Mouse (Mus musculus): ENCODE measurements at regions not wholly inside any gene's neighbourhood (a gene's known extent, or its start where the extent isn't known, plus 50 kb on each side); places are given as distances from the start of the nearest gene placed in this dataset.

GRCm38 (mm10) chr5:35176112-35176848 lies 70.7 kb upstream of the Lrpap1 start:
- H3K4me3 ChIP-seq (replicated peaks): no peak overlapping the region
- no peak overlapping the region for H3K9ac ChIP-seq
- H3K4me2 ChIP-seq: no peak overlapping the region
- H3K36me3 ChIP-seq: no peaks in the 10 kb centered on the region
- 46% methylated on average over 13 of the region's 13 CpGs for WGBS
- no peaks in the 10 kb centered on the region for H3K9me3 ChIP-seq
- no peaks in the 10 kb centered on the region for H3K4me1 ChIP-seq
- H3K27ac ChIP-seq: no peak overlapping the region
- H3K27me3 ChIP-seq (replicated peaks): no peaks in the 10 kb centered on the region
- peak; percentile 50; the same call in 1 of the 2 replicates for ATAC-seq (ENCODE audit: insufficient read depth, low FRiP score, low read depth)

GRCm38 (mm10) chr5:35174318-35174717 lies 68.8 kb upstream of the Lrpap1 start:
- 61% methylated on average over 4 of the region's 4 CpGs for WGBS
- no peak overlapping the region for H3K4me3 ChIP-seq (replicated peaks)

GRCm38 (mm10) chr5:35171336-35171735 lies 65.8 kb upstream of the Lrpap1 start:
- H3K27ac ChIP-seq: no peak overlapping the region
- no peak overlapping the region for H3K4me3 ChIP-seq (replicated peaks)
- no peaks in the 10 kb centered on the region for H3K4me1 ChIP-seq
- H3K9me3 ChIP-seq: no peaks in the 10 kb centered on the region
- no peaks in the 10 kb centered on the region for H3K36me3 ChIP-seq
- no peak overlapping the region for H3K9ac ChIP-seq
- no peak overlapping the region for H3K4me2 ChIP-seq
- H3K27me3 ChIP-seq (replicated peaks): no peaks in the 10 kb centered on the region
- WGBS: 69% methylated on average over 3 of the region's 3 CpGs
- ATAC-seq (ENCODE audit: insufficient read depth, low FRiP score, low read depth): no peak

More at GRCm38 (mm10) chr5:35174318-35174717, 68.8 kb upstream of the Lrpap1 start:
- ATAC-seq (ENCODE audit: insufficient read depth, low FRiP score, low read depth): no peak
- H3K4me1 ChIP-seq: no peaks in the 10 kb centered on the region
- no peak overlapping the region for H3K27ac ChIP-seq
- H3K4me2 ChIP-seq: no peak overlapping the region
- H3K9me3 ChIP-seq: no peaks in the 10 kb centered on the region
- H3K27me3 ChIP-seq (replicated peaks): no peaks in the 10 kb centered on the region
- H3K9ac ChIP-seq: no peak overlapping the region
- no peaks in the 10 kb centered on the region for H3K36me3 ChIP-seq

- no peak overlapping the region for H3K9ac ChIP-seq
- no peaks in the 10 kb centered on the region for H3K9me3 ChIP-seq
- no peaks in the 10 kb centered on the region for H3K27me3 ChIP-seq (replicated peaks)
- no peak overlapping the region for H3K27ac ChIP-seq
- no peak overlapping the region for H3K4me3 ChIP-seq (replicated peaks)
- H3K36me3 ChIP-seq: no peaks in the 10 kb centered on the region
- ATAC-seq (ENCODE audit: insufficient read depth, low FRiP score, low read depth): no peak
- 70% methylated on average over 11 of the region's 11 CpGs for WGBS
- no peak overlapping the region for H3K4me2 ChIP-seq
- no peaks in the 10 kb centered on the region for H3K4me1 ChIP-seq
Observed at GRCm38 (mm10) chr5:35170369-35171130, 65.0 kb upstream of the Lrpap1 start.

- Histone ChIP-seq H3K4me2 (no peak overlapping the region), H3K9ac (no peak overlapping the region), H3K27me3 (replicated peaks) (no peaks in the 10 kb centered on the region), H3K9me3 (no peaks in the 10 kb centered on the region), H3K4me3 (replicated peaks) (no peak overlapping the region), H3K36me3 (no peaks in the 10 kb centered on the region), H3K27ac (no peak overlapping the region), H3K4me1 (no peaks in the 10 kb centered on the region)
- WGBS: 83% methylated on average over 7 of the region's 7 CpGs
- ATAC-seq (ENCODE audit: insufficient read depth, low FRiP score, low read depth): no peak
Observed at GRCm38 (mm10) chr5:35169614-35170293, 64.2 kb upstream of the Lrpap1 start.

- no peak overlapping the region for H3K4me3 ChIP-seq (replicated peaks)
- H3K9me3 ChIP-seq: no peaks in the 10 kb centered on the region
- WGBS: 72% methylated on average over 5 of the region's 5 CpGs
- H3K27ac ChIP-seq: no peak overlapping the region
- no peaks in the 10 kb centered on the region for H3K36me3 ChIP-seq
- no peaks in the 10 kb centered on the region for H3K4me1 ChIP-seq
- no peak overlapping the region for H3K9ac ChIP-seq
- no peaks in the 10 kb centered on the region for H3K27me3 ChIP-seq (replicated peaks)
- no peak overlapping the region for H3K4me2 ChIP-seq
- ATAC-seq (ENCODE audit: insufficient read depth, low FRiP score, low read depth): no peak
Observed at GRCm38 (mm10) chr5:35168853-35169252, 63.3 kb upstream of the Lrpap1 start.

- no peak overlapping the region for H3K9ac ChIP-seq
- WGBS: 92% methylated on average over 6 of the region's 6 CpGs
- no peaks in the 10 kb centered on the region for H3K36me3 ChIP-seq
- H3K4me1 ChIP-seq: no peaks in the 10 kb centered on the region
- no peaks in the 10 kb centered on the region for H3K27me3 ChIP-seq (replicated peaks)
- no peak overlapping the region for H3K4me2 ChIP-seq
- ATAC-seq (ENCODE audit: insufficient read depth, low FRiP score, low read depth): no peak
- no peak overlapping the region for H3K4me3 ChIP-seq (replicated peaks)
- no peaks in the 10 kb centered on the region for H3K9me3 ChIP-seq
- no peak overlapping the region for H3K27ac ChIP-seq
Observed at GRCm38 (mm10) chr5:35168369-35168768, 62.8 kb upstream of the Lrpap1 start.

- Histone ChIP-seq H3K27ac (no peak overlapping the region), H3K9ac (no peak overlapping the region), H3K36me3 (no peaks in the 10 kb centered on the region), H3K27me3 (replicated peaks) (no peaks in the 10 kb centered on the region), H3K4me1 (no peaks in the 10 kb centered on the region), H3K4me3 (replicated peaks) (no peak overlapping the region), H3K9me3 (no peaks in the 10 kb centered on the region), H3K4me2 (no peak overlapping the region)
- whole genome bisulfite sequencing: 74% methylated on average over 8 of the region's 8 CpGs
- no peak for ATAC-seq (ENCODE audit: insufficient read depth, low FRiP score, low read depth)
Observed at GRCm38 (mm10) chr5:35165993-35166392, 60.4 kb upstream of the Lrpap1 start.

- no peak overlapping the region for H3K27ac ChIP-seq
- H3K4me2 ChIP-seq: no peak overlapping the region
- H3K4me1 ChIP-seq: no peaks in the 10 kb centered on the region
- no peak overlapping the region for H3K9ac ChIP-seq
- WGBS: 61% methylated on average over 2 of the region's 2 CpGs
- H3K4me3 ChIP-seq (replicated peaks): no peak overlapping the region
- no peaks in the 10 kb centered on the region for H3K9me3 ChIP-seq
- ATAC-seq (ENCODE audit: insufficient read depth, low FRiP score, low read depth): no peak
- H3K36me3 ChIP-seq: no peaks in the 10 kb centered on the region
- H3K27me3 ChIP-seq (replicated peaks): no peaks in the 10 kb centered on the region
Observed at GRCm38 (mm10) chr5:35165459-35165858, 59.9 kb upstream of the Lrpap1 start.

- Histone ChIP-seq H3K4me2 (no peak overlapping the region), H3K4me1 (peaks cover 16% of the 10 kb centered on the region; the same call in 1 of the 2 replicates), H3K27ac (no peak overlapping the region), H3K36me3 (no peaks in the 10 kb centered on the region), H3K9me3 (no peaks in the 10 kb centered on the region), H3K27me3 (replicated peaks) (no peaks in the 10 kb centered on the region), H3K9ac (no peak overlapping the region), H3K4me3 (replicated peaks) (no peak overlapping the region)
- WGBS: 92% methylated on average over 4 of the region's 4 CpGs
- ATAC-seq (ENCODE audit: insufficient read depth, low FRiP score, low read depth): no peak
Observed at GRCm38 (mm10) chr5:35162607-35163006, 57.0 kb upstream of the Lrpap1 start.

GRCm38 (mm10) chr5:35162120-35162519 lies 56.6 kb upstream of the Lrpap1 start:
- H3K27me3 ChIP-seq (replicated peaks): no peaks in the 10 kb centered on the region
- peaks cover 19% of the 10 kb centered on the region; the same call in 1 of the 2 replicates for H3K4me1 ChIP-seq
- WGBS: 80% methylated on average over 3 of the region's 3 CpGs
- no peak overlapping the region for H3K9ac ChIP-seq
- no peak overlapping the region for H3K27ac ChIP-seq
- no peak overlapping the region for H3K4me3 ChIP-seq (replicated peaks)
- no peaks in the 10 kb centered on the region for H3K36me3 ChIP-seq
- no peak; the same call in 1 of the 2 replicates for ATAC-seq (ENCODE audit: insufficient read depth, low FRiP score, low read depth)
- H3K9me3 ChIP-seq: no peaks in the 10 kb centered on the region
- H3K4me2 ChIP-seq: no peak overlapping the region

All from stomach, embryonic 15.5 days (tissue).